Mouse (Mus musculus) liver, embryonic 14.5 days (tissue): ENCODE results near the gene Prkab1.

Experiments
- CTCF ChIP-seq: IDR thresholded peaks from 2 replicates; pipeline ENCODE4 v1.5.1; 2016; ENCODE audit warnings: antibody characterized with exemption, low read depth, control low read depth
- EP300 ChIP-seq: IDR thresholded peaks from 2 replicates; pipeline ENCODE4 v1.6.1; 2016; ENCODE audit warnings: antibody characterized with exemption, low read depth

GRCm38 (mm10) chr5:116003154-116003553 is 21.2 kb downstream of the Prkab1 start:
- TF ChIP-seq EP300 (no peak), CTCF (no peak)
